Mouse (Mus musculus) kidney, adult 18-20 months (tissue): ENCODE measurements around the gene Itsn1.

Experiments used
- DNase-seq: peaks from one replicate; pipeline ENCODE4 v3.0.0; 2021

Itsn1 gene

GRCm38 (mm10) chr16:91879101-91879500 is 150.0 kb downstream of the Itsn1 start:
- DNase-seq: no peak

- no peak for DNase-seq
Observed at GRCm38 (mm10) chr16:91880869-91881767, 152.0 kb downstream of the Itsn1 start.

- no peak for DNase-seq
Observed at GRCm38 (mm10) chr16:91882168-91882859, 153.2 kb downstream of the Itsn1 start.

- DNase-seq: no peak
Observed at GRCm38 (mm10) chr16:91883636-91884035, 154.6 kb downstream of the Itsn1 start.

GRCm38 (mm10) chr16:91884196-91884595 is 155.1 kb downstream of the Itsn1 start:
- DNase-seq: peak; percentile 43

- no peak for DNase-seq
Observed at GRCm38 (mm10) chr16:91885389-91886122, 156.5 kb downstream of the Itsn1 start.

GRCm38 (mm10) chr16:91888368-91888767 is 159.3 kb downstream of the Itsn1 start:
- no peak for DNase-seq

GRCm38 (mm10) chr16:91889831-91890230 is 160.8 kb downstream of the Itsn1 start:
- DNase-seq: no peak

- no peak for DNase-seq
Observed at GRCm38 (mm10) chr16:91891218-91891617, 162.1 kb downstream of the Itsn1 start.

GRCm38 (mm10) chr16:91896426-91896830 is 167.3 kb downstream of the Itsn1 start:
- DNase-seq: no peak

GRCm38 (mm10) chr16:91898850-91899848 is 170.1 kb downstream of the Itsn1 start:
- DNase-seq: no peak

- no peak for DNase-seq
Observed at GRCm38 (mm10) chr16:91900274-91900673, 171.2 kb downstream of the Itsn1 start.

GRCm38 (mm10) chr16:91903801-91904506 is 174.9 kb downstream of the Itsn1 start:
- no peak for DNase-seq

GRCm38 (mm10) chr16:91905127-91905860 is 176.2 kb downstream of the Itsn1 start:
- DNase-seq: no peak

GRCm38 (mm10) chr16:91905987-91906386 is 176.9 kb downstream of the Itsn1 start:
- DNase-seq: no peak

GRCm38 (mm10) chr16:91906672-91907071 is 177.6 kb downstream of the Itsn1 start:
- no peak for DNase-seq

GRCm38 (mm10) chr16:91907158-91907557 is 178.1 kb downstream of the Itsn1 start:
- DNase-seq: no peak

GRCm38 (mm10) chr16:91909569-91910335 is 180.7 kb downstream of the Itsn1 start:
- DNase-seq: no peak

- peak; percentile 83 for DNase-seq
Observed at GRCm38 (mm10) chr16:91917631-91918096, 188.6 kb downstream of the Itsn1 start.

GRCm38 (mm10) chr16:91918461-91918860 is 189.4 kb downstream of the Itsn1 start:
- no peak for DNase-seq
